Mouse (Mus musculus) liver, postnatal 0 days (tissue): ENCODE results near the gene Tnik. TPM values are rescaled to one million over a fixed set of nuclear protein-coding genes. Genes with fewer than 3 reads are reported as not detected.
A peak's percentile ranks its signal among the peaks of the same experiment; 100 is the strongest.

Source experiments
- ATAC-seq: fragments of 200-750 bp; cut with Nextera tagmentation; 2 replicates; pipeline ENCODE4 v1.8.0; 2017; ENCODE audit warnings: mild to moderate bottlenecking, moderate library complexity
- DNase-seq: peaks from one replicate; pipeline ENCODE4 v3.0.0-alpha.2; 2016
- H3K27ac ChIP-seq: fragments of 300-500 bp; sonication (generic); 2 replicates; pipeline ENCODE4 v1.5.1; 2014; ENCODE audit warnings: antibody characterized with exemption, moderate library complexity, mild to moderate bottlenecking, low read depth
- H3K27me3 ChIP-seq: fragments of 300-500 bp; sonication (generic); 2 replicates; pipeline ENCODE4 v1.6.1; 2014; ENCODE audit warnings: low read length, control low read depth, mixed read lengths; ENCODE audit not compliant: insufficient read depth
- H3K36me3 ChIP-seq: fragments of 300-500 bp; sonication (generic); replicated peaks from 2 replicates; pipeline ENCODE4 v1.6.1; 2014; ENCODE audit warnings: mild to moderate bottlenecking, control low read depth, low read length, moderate library complexity, mixed read lengths; ENCODE audit not compliant: insufficient read depth
- H3K4me1 ChIP-seq: fragments of 300-500 bp; sonication (generic); 2 replicates; pipeline ENCODE4 v1.6.1; 2014; ENCODE audit warnings: antibody characterized with exemption, mild to moderate bottlenecking, control low read depth; ENCODE audit not compliant: insufficient read depth
- H3K4me2 ChIP-seq: fragments of 300-500 bp; sonication (generic); 2 replicates; pipeline ENCODE4 v1.6.1; 2014; ENCODE audit warnings: low read depth, mild to moderate bottlenecking, low read length, moderate library complexity, mixed read lengths
- H3K4me3 ChIP-seq: fragments of 300-500 bp; sonication (generic); 2 replicates; pipeline ENCODE4 v1.5.1; 2014; ENCODE audit warnings: low read depth, low read length
- H3K9ac ChIP-seq: fragments of 300-500 bp; sonication (generic); replicated peaks from 2 replicates; pipeline ENCODE4 v1.6.1; 2014; ENCODE audit warnings: mild to moderate bottlenecking, moderate library complexity
- H3K9me3 ChIP-seq: fragments of 300-500 bp; sonication (generic); 2 replicates; pipeline ENCODE4 v1.6.1; 2016; ENCODE audit warnings: mild to moderate bottlenecking, control low read depth, low read length, mixed read lengths
- CTCF ChIP-seq: sonication (generic); IDR thresholded peaks from 2 replicates; pipeline ENCODE4 v1.5.1; 2016; ENCODE audit warnings: antibody characterized with exemption, low read depth
- EP300 ChIP-seq: IDR thresholded peaks from 2 replicates; pipeline ENCODE4 v1.6.1; 2016; ENCODE audit warnings: antibody characterized with exemption, low read depth, mild to moderate bottlenecking
- WGBS: fragments of 180-500 bp; shearing (Covaris S2); extraction: QIAGEN DNeasy Blood & Tissue Kit; methylation state at CpG from one replicate; pipeline ENCODE4 v1.1.7; 2014; ENCODE audit not compliant: insufficient replicate concordance; 5-methylcytosine and 5-hydroxymethylcytosine counted together
- polyA plus RNA-seq: library from polyadenylated mRNA; unstranded; fragments of >200 nt; fragmentation: Nextera tagmentation; extraction: Ambion mirVana; gene quantifications from 2 replicates; pipeline ENCODE4 v1.2.1, GENCODE M21; 2015

Tnik gene
- polyA plus RNA-seq, 1 experiment from 2014 or later, result 1.0 TPM

GRCm38 (mm10) chr3:28695608-28696007 is 432.6 kb downstream of the Tnik start:
- ATAC-seq (peak; percentile 40), DNase-seq (no peak)
- Histone ChIP-seq H3K36me3 (no peaks in the 10 kb centered on the region), H3K9ac (peak overlapping the region; percentile 44), H3K9me3 (no peaks in the 10 kb centered on the region), H3K27ac (peak overlapping the region; percentile 66), H3K27me3 (no peaks in the 10 kb centered on the region), H3K4me2 (peak overlapping the region; percentile 55), H3K4me3 (no peak overlapping the region), H3K4me1 (peaks cover 3% of the 10 kb centered on the region; the same call in 1 of the 2 replicates)
- TF ChIP-seq CTCF, result no peak
- no peak for TF ChIP-seq EP300
- WGBS, result 58% methylated on average over 13 of the region's 13 CpGs

DNA sequence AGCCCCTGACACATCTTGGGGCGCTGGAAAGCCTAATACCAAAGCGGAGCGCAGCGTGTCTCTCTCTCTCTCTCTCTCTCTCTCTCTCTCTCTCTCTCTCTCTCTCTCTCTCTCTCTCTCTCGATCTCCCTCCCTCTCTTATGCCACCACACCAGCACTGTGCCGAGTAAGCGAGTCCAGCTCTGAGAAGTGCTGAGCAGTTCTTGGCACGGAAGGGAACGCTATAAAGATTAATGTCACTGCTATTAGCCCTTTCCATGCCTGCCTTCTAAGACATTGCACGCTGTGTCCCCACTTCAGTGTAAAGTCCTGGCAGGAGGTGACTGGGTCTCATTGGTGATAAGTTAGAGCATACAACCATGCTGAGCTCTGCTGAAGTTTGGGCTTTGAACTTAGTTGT is 433.1 kb downstream of the Tnik start:
- Histone ChIP-seq H3K4me1 (peaks cover 3% of the 10 kb centered on the region; the same call in 1 of the 2 replicates), H3K4me3 (no peak overlapping the region), H3K27ac (peak overlapping the region; percentile 66), H3K36me3 (no peaks in the 10 kb centered on the region), H3K9ac (peak overlapping the region; percentile 44), H3K27me3 (no peaks in the 10 kb centered on the region), H3K9me3 (no peaks in the 10 kb centered on the region), H3K4me2 (peak overlapping the region; percentile 55)
- no peak for DNase-seq
- TF ChIP-seq EP300 (no peak), CTCF (no peak)
- WGBS, result 60% methylated on average over 10 of the region's 10 CpGs
- ATAC-seq, result peak; percentile 5; the same call in 1 of the 2 replicates

GRCm38 (mm10) chr3:28697797-28698196 is 434.8 kb downstream of the Tnik start, which contains the start of gene Slc2a2:
Gene Slc2a2, plus strand, starts transcription at chr3:28697903.
- Histone ChIP-seq H3K9ac (peak within 1 kb of the TSS; percentile 63), H3K27me3 (no peaks in the 10 kb centered on the region), H3K27ac (peak within 1 kb of the TSS; percentile 92), H3K36me3 (no peaks in the 10 kb centered on the region), H3K4me1 (peaks cover 3% of the 10 kb centered on the region; the same call in 1 of the 2 replicates), H3K4me2 (peak within 1 kb of the TSS; percentile 55), H3K4me3 (peak within 1 kb of the TSS; percentile 47), H3K9me3 (no peaks in the 10 kb centered on the region)
- peak; percentile 45; the same call in 1 of the 2 replicates for TF ChIP-seq EP300
- TF ChIP-seq CTCF, result no peak
- 58% methylated on average over 2 of the region's 2 CpGs for WGBS
- peak; percentile 83 for ATAC-seq
- peak; percentile 36 for DNase-seq

DNA sequence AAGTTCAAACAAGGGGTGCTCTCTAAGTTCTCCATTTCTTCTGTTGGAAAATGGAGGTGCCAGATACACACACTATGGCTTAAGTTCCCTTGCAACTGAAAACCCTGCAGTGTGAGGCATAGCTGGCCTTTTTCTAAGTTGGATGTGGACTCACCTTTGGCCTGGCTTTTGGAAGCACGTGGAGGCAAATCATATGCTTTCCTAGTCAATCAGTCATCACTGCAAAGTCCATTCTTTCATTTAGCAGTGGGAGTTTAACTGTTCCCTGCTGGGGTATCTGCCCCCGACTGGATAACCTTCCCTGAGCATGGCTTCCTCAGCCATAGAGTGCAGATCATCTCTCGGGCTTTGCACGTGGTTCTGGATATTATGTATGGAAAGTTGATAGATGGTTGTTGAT is 436.6 kb downstream of the Tnik start:
- Histone ChIP-seq H3K4me3 (peak overlapping the region; percentile 47), H3K9me3 (no peaks in the 10 kb centered on the region), H3K27ac (peak overlapping the region; percentile 92), H3K4me1 (peaks cover 3% of the 10 kb centered on the region; the same call in 1 of the 2 replicates), H3K9ac (peak overlapping the region; percentile 63), H3K27me3 (no peaks in the 10 kb centered on the region), H3K36me3 (no peaks in the 10 kb centered on the region), H3K4me2 (peak overlapping the region; percentile 53)
- DNase-seq (no peak), ATAC-seq (peak; percentile 50)
- WGBS, result 47% methylated on average over 4 of the region's 4 CpGs
- peak; percentile 56; the same call in 1 of the 2 replicates for TF ChIP-seq EP300
- TF ChIP-seq CTCF, result no peak

DNA sequence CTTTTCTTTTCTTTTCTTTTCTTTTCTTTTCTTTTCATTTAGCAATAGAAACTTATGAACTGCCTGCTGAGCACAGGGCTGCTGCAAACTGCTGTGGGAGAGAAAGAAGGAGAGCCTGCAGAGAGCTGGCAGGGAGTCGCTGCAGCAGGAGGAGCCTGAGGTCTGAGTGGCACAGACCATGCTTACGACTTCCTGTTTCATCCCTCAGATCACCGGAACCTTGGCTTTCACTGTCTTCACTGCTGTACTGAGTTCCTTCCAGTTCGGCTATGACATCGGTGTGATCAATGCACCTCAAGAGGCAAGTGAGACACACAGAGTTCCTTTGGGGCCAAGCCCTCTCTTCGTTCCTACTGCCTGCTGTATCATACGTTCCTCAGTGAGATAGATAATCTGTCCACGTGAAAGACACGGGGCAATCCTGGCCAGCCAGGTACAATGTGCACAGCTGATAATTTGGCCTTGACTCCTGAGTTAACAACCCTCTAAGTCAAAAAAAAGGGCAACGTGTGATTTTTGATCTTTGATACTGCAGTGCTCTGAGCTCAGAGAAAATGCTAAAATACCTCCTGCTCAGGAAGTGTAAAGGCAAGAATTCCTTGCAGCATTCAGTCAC is 442.6 kb downstream of the Tnik start:
- peak; percentile 81 for ATAC-seq
- H3K27me3 ChIP-seq, result no peaks in the 10 kb centered on the region
- DNase-seq, result no peak
- WGBS, result 20% methylated on average over 10 of the region's 10 CpGs
- no peaks in the 10 kb centered on the region for H3K9me3 ChIP-seq
- H3K4me3 ChIP-seq, result no peak overlapping the region
- TF ChIP-seq CTCF (no peak), EP300 (no peak)
- H3K27ac ChIP-seq, result peak overlapping the region; percentile 55
- H3K9ac ChIP-seq, result no peak overlapping the region
- H3K4me1 ChIP-seq, result peaks cover 7% of the 10 kb centered on the region; the same call in 1 of the 2 replicates
- H3K36me3 ChIP-seq, result peaks cover 13% of the 10 kb centered on the region
- H3K4me2 ChIP-seq, result no peak overlapping the region

DNA sequence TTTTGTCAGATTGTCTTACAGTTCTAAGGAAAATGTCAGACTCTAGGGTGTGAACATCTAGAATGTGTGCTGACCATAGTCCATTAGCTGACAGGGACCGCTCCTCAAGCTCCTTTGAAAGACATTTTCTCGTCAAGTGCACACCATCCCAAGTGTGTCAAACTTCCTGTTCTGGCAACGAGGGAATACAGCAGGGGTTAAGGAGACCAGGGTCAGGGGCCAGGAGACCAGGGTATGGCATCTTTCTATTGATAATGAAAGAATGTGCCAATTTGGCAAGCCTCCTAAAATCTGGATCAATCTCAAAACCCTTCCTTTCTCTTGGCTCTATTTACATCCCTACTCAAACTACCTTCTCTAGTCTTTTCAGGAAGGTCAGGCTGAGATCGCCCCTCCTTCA is 443.7 kb downstream of the Tnik start:
- H3K27ac ChIP-seq, result peak overlapping the region; percentile 51; the same call in 1 of the 2 replicates
- no peak overlapping the region for H3K4me2 ChIP-seq
- 63% methylated on average over 4 of the region's 4 CpGs for WGBS
- H3K27me3 ChIP-seq, result no peaks in the 10 kb centered on the region
- TF ChIP-seq EP300, result no peak
- no peak for TF ChIP-seq CTCF
- no peaks in the 10 kb centered on the region for H3K9me3 ChIP-seq
- DNase-seq (no peak), ATAC-seq (no peak)
- H3K4me1 ChIP-seq, result peaks cover 7% of the 10 kb centered on the region; the same call in 1 of the 2 replicates
- H3K9ac ChIP-seq, result no peak overlapping the region
- H3K36me3 ChIP-seq, result peaks cover 13% of the 10 kb centered on the region
- H3K4me3 ChIP-seq, result no peak overlapping the region
